Mouse (Mus musculus) bone marrow macrophage, adult 2 months (primary cell): ENCODE measurements around the gene Stim2.

ENCODE experiments used
- CTCF ChIP-seq: IDR thresholded peaks from 2 replicates; pipeline ENCODE4 v1.5.1; 2012; ENCODE audit warnings: low read depth, mild to moderate bottlenecking, low read length, moderate library complexity
- POLR2A ChIP-seq: IDR thresholded peaks from 2 replicates; pipeline ENCODE4 v1.6.1; 2012; ENCODE audit warnings: mild to moderate bottlenecking, low read depth, low read length, borderline replicate concordance

DNA sequence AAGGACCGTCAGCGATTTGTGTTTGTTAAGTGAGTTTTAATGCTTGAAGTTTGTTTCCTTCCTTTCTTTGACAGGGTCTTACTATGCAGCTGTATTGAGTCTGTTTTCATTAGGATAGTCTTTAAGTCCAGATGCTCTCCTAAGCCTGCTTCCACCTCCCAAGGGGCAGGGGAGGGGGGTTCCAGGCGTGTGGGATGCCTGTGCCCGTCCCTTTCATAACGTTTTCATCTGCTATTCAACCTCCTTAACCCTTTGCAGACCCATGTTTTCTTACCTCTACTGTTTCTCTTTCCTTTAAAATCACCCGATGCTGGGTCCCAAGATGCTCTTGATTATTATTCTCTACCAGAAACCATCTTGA is 7.5 kb downstream of the Stim2 start:
- TF ChIP-seq CTCF (no peak), POLR2A (no peak)
